Mouse (Mus musculus) left cerebral cortex, adult 2 months (tissue): ENCODE data around the gene Pbxip1. TPM values are rescaled to one million over a fixed set of nuclear protein-coding genes. Genes with fewer than 3 reads are reported as not detected.

Experiments
- DNase-seq, 2 experiments: peaks; one replicate each; pipeline ENCODE4 v3.0.0; 2021 to 2022; ENCODE audit warnings: low spot score in 2 of 2, mixed read lengths in 1 of 2; ENCODE audit errors: extremely low spot score in 1 of 2
- H3K27ac ChIP-seq: fragments of 200-600 bp; 2 replicates; pipeline ENCODE4 v1.8.1; 2022
- H3K4me3 ChIP-seq: fragments of 200-600 bp; 2 replicates; pipeline ENCODE4 v1.8.1; 2022
- CTCF ChIP-seq: fragments of 200-600 bp; IDR thresholded peaks from 2 replicates; pipeline ENCODE4 v1.8.1; 2022; ENCODE audit warnings: antibody characterized with exemption, mild to moderate bottlenecking, moderate library complexity
- intact Hi-C: fragments of 180-260 bp; cut with DNase I; formaldehyde crosslinking; loops from one replicate; pipeline ENCODE4 v1.15.1; 2025
- total RNA-seq, 2 experiments: library from RNA; stranded (reverse); gene quantifications; 2 replicates each; pipeline ENCODE4 v1.2.3; 2021

The Pbxip1 gene
- total RNA-seq, 2 experiments from 2014 or later = 33.8 to 34.8 TPM

GRCm38 (mm10) chr3:89499696-89500095 is 63.2 kb downstream of the Pbxip1 start:
- TF ChIP-seq CTCF = no peak
- intact Hi-C loops = no loop called here
- no peak for DNase-seq
- no peak overlapping the region for H3K27ac ChIP-seq
- no peak overlapping the region for H3K4me3 ChIP-seq

Other genes starting within 250 kb of the Pbxip1 start
- gene Gba, start 233.8 kb upstream of the Pbxip1 start, total RNA-seq = 10 to 100 TPM; 64.9 to 66.8 TPM
- 10 to 100 TPM; 21.2 to 21.9 TPM for gene Thbs3, start 221.5 kb upstream of the Pbxip1 start, total RNA-seq
- gene Mtx1, start 209.6 kb upstream of the Pbxip1 start, total RNA-seq = 10 to 100 TPM; 96.2 to 99.9 TPM
- under 1 TPM; 0.29 to 0.33 TPM for gene Muc1, start 207.6 kb upstream of the Pbxip1 start, total RNA-seq
- 10 to 100 TPM; 63.2 to 71.4 TPM for gene Krtcap2, start 190.7 kb upstream of the Pbxip1 start, total RNA-seq
- 10 to 100 TPM; 82.8 to 85.1 TPM for gene Trim46, start 190.4 kb upstream of the Pbxip1 start, total RNA-seq
- 10 to 100 TPM; 50.9 to 53.1 TPM for gene Dpm3, start 177.3 kb upstream of the Pbxip1 start, total RNA-seq
- 10 to 100 TPM; 36.0 to 38.6 TPM for gene Slc50a1, start 166.1 kb upstream of the Pbxip1 start, total RNA-seq
- 1 to 10 TPM; 5.5 to 5.9 TPM for gene Efna1, start 155.6 kb upstream of the Pbxip1 start, total RNA-seq
- gene Efna3, start 113.7 kb upstream of the Pbxip1 start, total RNA-seq = 10 to 100 TPM; 49.3 to 55.0 TPM
- gene Efna4, start 98.7 kb upstream of the Pbxip1 start, total RNA-seq = under 1 TPM in 1 of 2 experiments, not detected in 1; 0.21 TPM
- gene Adam15, start 86.7 kb upstream of the Pbxip1 start, total RNA-seq = 100 to 1,000 TPM; 106 to 115 TPM
- under 1 TPM; 0.29 to 0.40 TPM for gene Dcst2, start 74.7 kb upstream of the Pbxip1 start, total RNA-seq
- under 1 TPM in 1 of 2 experiments, not detected in 1; 0.28 TPM for gene Dcst1, start 71.5 kb upstream of the Pbxip1 start, total RNA-seq
- gene Zbtb7b, start 41.9 kb upstream of the Pbxip1 start, total RNA-seq = 10 to 100 TPM; 12.4 to 13.2 TPM
- gene Lenep, start 33.9 kb upstream of the Pbxip1 start, total RNA-seq = 1 to 10 TPM; 1.1 to 3.5 TPM
- 10 to 100 TPM; 34.5 to 37.8 TPM for gene Flad1, start 24.8 kb upstream of the Pbxip1 start, total RNA-seq
- 1 to 10 TPM; 1.8 to 2.3 TPM for gene Cks1b, start 18.3 kb upstream of the Pbxip1 start, total RNA-seq
- gene Shc1, start 18.3 kb upstream of the Pbxip1 start, total RNA-seq = 10 to 100 TPM; 12.9 to 16.4 TPM
- 10 to 100 TPM; 51.0 to 54.5 TPM for gene Pygo2, start 6.5 kb upstream of the Pbxip1 start, total RNA-seq
- gene Pmvk, start 17.8 kb downstream of the Pbxip1 start, total RNA-seq = 10 to 100 TPM; 32.1 to 35.0 TPM
- 10 to 100 TPM; 18.2 to 27.3 TPM for gene Kcnn3, start 83.5 kb downstream of the Pbxip1 start, total RNA-seq